Mouse (Mus musculus) testis, adult 2 months (tissue): Measurements from ENCODE around the gene Scn8a. TPM values are rescaled to one million over a fixed set of nuclear protein-coding genes. Genes with fewer than 3 reads are reported as not detected.
"Not testable (repeated sequence)": the region's sequence is repeated elsewhere in the genome, so short reads cannot be mapped to it uniquely, and the experiment has no call there.

Experiments
- H3K27ac ChIP-seq: fragments of 200-500 bp; 2 replicates; pipeline ENCODE4 v1.5.1; 2012; ENCODE audit warnings: low read depth, low read length; ENCODE audit not compliant: control insufficient read depth, insufficient read depth
- H3K27me3 ChIP-seq: fragments of 200-500 bp; 2 replicates; pipeline ENCODE4 v1.6.1; 2012; ENCODE audit warnings: mild to moderate bottlenecking, low read length, moderate library complexity; ENCODE audit not compliant: control insufficient read depth, insufficient read depth
- H3K36me3 ChIP-seq: fragments of 200-500 bp; 2 replicates; pipeline ENCODE4 v1.6.1; 2012; ENCODE audit warnings: mild to moderate bottlenecking, low read length; ENCODE audit not compliant: control insufficient read depth, insufficient read depth
- H3K4me1 ChIP-seq: fragments of 200-500 bp; 2 replicates; pipeline ENCODE4 v1.6.1; 2012; ENCODE audit warnings: low read length; ENCODE audit not compliant: control insufficient read depth, insufficient read depth
- H3K4me3 ChIP-seq: fragments of 200-500 bp; 2 replicates; pipeline ENCODE4 v1.5.1; 2012; ENCODE audit warnings: low read depth, mild to moderate bottlenecking, low read length, moderate library complexity, mixed read lengths; ENCODE audit not compliant: control insufficient read depth
- CTCF ChIP-seq: fragments of 200-500 bp; IDR thresholded peaks from 2 replicates; pipeline ENCODE4 v1.5.1; 2012; ENCODE audit warnings: low read depth, mild to moderate bottlenecking, inconsistent platforms, low read length, moderate library complexity; ENCODE audit not compliant: control insufficient read depth, insufficient read depth, insufficient replicate concordance
- POLR2A ChIP-seq: fragments of 200-500 bp; IDR thresholded peaks from 2 replicates; pipeline ENCODE4 v1.6.1; 2012; ENCODE audit warnings: low read depth, mild to moderate bottlenecking, inconsistent platforms, low read length, moderate library complexity; ENCODE audit not compliant: control insufficient read depth
- polyA plus RNA-seq: library from polyadenylated mRNA; depleted of rRNA; stranded (reverse); fragments of >200 nt; gene quantifications from 2 replicates; pipeline ENCODE4 v1.2.3, GENCODE M21; 2012; rRNA removed

Gene Scn8a
- 3.4 and 4.0 TPM in 2 replicates for polyA plus RNA-seq

DNA sequence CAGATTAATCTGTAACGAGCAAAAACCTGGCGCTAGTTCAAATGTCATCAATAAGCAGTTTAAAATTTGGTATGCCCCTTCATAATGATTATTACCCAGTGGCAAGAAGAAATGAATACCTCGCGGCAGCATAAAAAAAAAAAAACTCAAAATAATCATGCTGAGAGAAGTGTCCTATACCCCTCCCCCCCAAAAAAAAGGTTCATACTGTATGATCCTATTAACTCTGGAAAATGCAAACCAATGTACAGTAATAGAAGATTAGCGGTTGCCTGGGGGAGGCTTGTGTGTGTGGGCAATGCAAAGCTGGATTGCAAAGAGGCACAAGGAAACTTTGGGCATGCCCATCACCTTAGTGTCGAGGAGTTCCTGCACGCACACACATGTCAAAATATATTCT is at the start of gene Scn8a:
TSS of gene Scn8a (plus strand) at position 301 of the 400 bp plus-strand sequence.
- Histone ChIP-seq H3K27ac (no peak within 1 kb of the TSS), H3K4me1 (peaks cover 15% of the 10 kb centered on the region), H3K27me3 (no peaks in the 10 kb centered on the region; the same call in 1 of the 2 replicates), H3K4me3 (peak within 1 kb of the TSS; percentile 74), H3K36me3 (no peaks in the 10 kb centered on the region)
- TF ChIP-seq POLR2A (no peak), CTCF (no peak)

DNA sequence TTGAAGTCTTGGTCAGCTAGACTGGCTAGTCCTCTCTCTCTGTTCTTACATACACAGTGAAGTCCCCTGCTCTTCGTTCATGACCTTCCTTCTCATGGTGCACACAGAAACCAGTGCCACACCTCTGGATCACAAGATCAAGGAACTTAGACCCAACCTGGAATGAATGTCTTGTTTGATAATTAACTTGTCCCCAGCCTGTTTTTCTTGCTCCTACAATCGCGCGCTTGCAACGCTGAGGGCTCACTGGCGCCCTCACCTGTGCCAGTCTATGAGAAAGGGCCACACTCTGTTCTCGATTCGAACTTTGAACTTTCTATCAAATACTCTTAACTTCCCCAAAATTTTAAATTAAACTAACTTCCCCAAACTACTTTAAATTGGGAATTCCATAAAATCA is 47.8 kb upstream of the Scn8a start:
- Histone ChIP-seq H3K27me3 (no peaks in the 10 kb centered on the region), H3K36me3 (no peaks in the 10 kb centered on the region), H3K4me1 (peaks cover 18% of the 10 kb centered on the region), H3K27ac (no peak overlapping the region), H3K4me3 (no peak overlapping the region)
- TF ChIP-seq POLR2A, result no peak
- peak; percentile 7; the same call in 1 of the 2 replicates for TF ChIP-seq CTCF

- not testable (repeated sequence) for H3K36me3 ChIP-seq, H3K27me3 ChIP-seq, H3K4me3 ChIP-seq, H3K27ac ChIP-seq
- H3K4me1 ChIP-seq, result peaks cover 18% of the 10 kb centered on the region
Measured at GRCm38 (mm10) chr15:100822370-100822769, 47.3 kb upstream of the Scn8a start.

- TF ChIP-seq POLR2A, result no peak
- no peak for TF ChIP-seq CTCF
- Histone ChIP-seq H3K27ac (no peak overlapping the region), H3K36me3 (no peaks in the 10 kb centered on the region), H3K27me3 (no peaks in the 10 kb centered on the region), H3K4me1 (peaks cover 18% of the 10 kb centered on the region), H3K4me3 (peak overlapping the region; percentile 25)
Measured at GRCm38 (mm10) chr15:100825249-100825856, 44.3 kb upstream of the Scn8a start.

DNA sequence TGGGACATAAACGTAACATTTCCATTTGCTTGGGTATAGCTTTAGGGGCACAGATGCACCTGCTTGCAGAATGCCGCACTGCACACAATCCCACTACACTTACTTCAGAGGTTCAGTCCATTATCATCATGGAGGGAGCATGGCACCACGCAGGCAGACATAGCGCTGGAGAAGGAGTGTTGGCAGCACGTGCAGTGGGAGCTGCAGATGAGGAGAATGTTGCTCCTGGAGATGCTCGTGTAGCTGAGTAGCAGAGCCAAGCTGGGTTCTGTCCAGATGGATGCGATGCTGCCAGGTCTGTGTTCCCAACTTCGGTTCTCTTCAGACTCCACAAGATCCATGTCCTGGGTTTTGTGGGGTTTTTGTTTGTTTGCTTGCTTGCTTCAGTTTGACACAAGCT is 43.6 kb upstream of the Scn8a start:
- Histone ChIP-seq H3K36me3 (no peaks in the 10 kb centered on the region), H3K27ac (no peak overlapping the region), H3K4me3 (no peak overlapping the region), H3K4me1 (peaks cover 18% of the 10 kb centered on the region), H3K27me3 (no peaks in the 10 kb centered on the region)
- TF ChIP-seq POLR2A, result no peak
- no peak for TF ChIP-seq CTCF

- Histone ChIP-seq H3K27me3 (no peaks in the 10 kb centered on the region), H3K27ac (no peak overlapping the region), H3K36me3 (no peaks in the 10 kb centered on the region), H3K4me3 (no peak overlapping the region), H3K4me1 (peaks cover 12% of the 10 kb centered on the region)
- TF ChIP-seq CTCF (no peak), POLR2A (no peak)
Measured at GRCm38 (mm10) chr15:100829775-100830174, 39.9 kb upstream of the Scn8a start.

- Histone ChIP-seq H3K36me3 (no peaks in the 10 kb centered on the region), H3K27me3 (no peaks in the 10 kb centered on the region), H3K27ac (no peak overlapping the region), H3K4me1 (peaks cover 3% of the 10 kb centered on the region), H3K4me3 (no peak overlapping the region)
- TF ChIP-seq CTCF (peak; percentile 22; the same call in 1 of the 2 replicates), POLR2A (no peak)
Measured at GRCm38 (mm10) chr15:100830682-100831081, 39.0 kb upstream of the Scn8a start.

DNA sequence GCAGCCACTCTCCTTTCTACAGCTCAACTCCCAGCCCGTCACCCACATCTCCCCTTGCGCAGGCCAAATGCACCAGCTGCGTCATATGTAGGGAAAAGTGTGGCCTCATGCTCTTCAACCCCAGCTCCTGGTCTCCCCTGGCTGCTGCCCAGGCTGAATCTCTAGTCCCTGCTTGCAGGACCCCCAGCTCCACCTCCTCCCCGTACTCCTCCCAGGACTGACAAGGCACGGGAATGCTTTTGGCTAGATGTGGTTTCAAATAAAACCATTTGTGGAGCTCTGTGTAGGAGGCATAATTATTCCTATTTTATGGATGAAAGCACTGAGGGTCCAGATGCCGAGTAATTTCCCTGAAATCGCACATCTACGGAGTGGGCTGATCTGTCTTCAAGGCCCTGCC is 37.5 kb upstream of the Scn8a start:
- TF ChIP-seq POLR2A (no peak), CTCF (no peak)
- H3K27me3 ChIP-seq, result no peaks in the 10 kb centered on the region
- no peaks in the 10 kb centered on the region for H3K36me3 ChIP-seq

More for the DNA sequence above, 37.5 kb upstream of the Scn8a start:
- no peaks in the 10 kb centered on the region; the same call in 1 of the 2 replicates for H3K4me1 ChIP-seq
- H3K4me3 ChIP-seq, result no peak overlapping the region
- H3K27ac ChIP-seq, result no peak overlapping the region
